ENCODE assay signal across 37 mouse cellular contexts in genomic region chr1:181003790-181004189, GRCm38 (mm10). TPM values are rescaled to one million over a fixed set of nuclear protein-coding genes. Genes with fewer than 3 reads are reported as not detected.
"Had no signal": no experiment of that assay in that cellular context is flagged by ENCODE, and none has a peak within 500 bp of the region (broad histone marks: within the 10 kb centered on the region; RNA-seq: fewer than 3 reads in every experiment).

No protein-coding gene starts in this region.

- H3K4me3 ChIP-seq: embryonic facial prominence, embryonic 12.5 days; embryonic facial prominence, embryonic 13.5 days; embryonic facial prominence, embryonic 15.5 days; erythroblast, embryonic 14.5 days; forebrain, embryonic 10.5 days; forebrain, embryonic 12.5 days; forebrain, embryonic 13.5 days; gastrocnemius, adult 2 months; heart, adult 2 months; heart, embryonic 10.5 days had no signal

- H3K36me3 ChIP-seq: embryonic facial prominence, embryonic 12.5 days; embryonic facial prominence, embryonic 13.5 days; embryonic facial prominence, embryonic 15.5 days; forebrain, embryonic 10.5 days; forebrain, embryonic 12.5 days; heart, embryonic 10.5 days had no signal

- H3K4me2 ChIP-seq: embryonic facial prominence, embryonic 12.5 days; embryonic facial prominence, embryonic 13.5 days; embryonic facial prominence, embryonic 15.5 days; forebrain, embryonic 12.5 days; forebrain, embryonic 13.5 days had no signal

- ATAC-seq: forebrain, embryonic 13.5 days; forebrain, embryonic 14.5 days; forebrain, embryonic 16.5 days; forebrain, postnatal 0 days had no signal

- DNase-seq: cerebellum, adult 18-20 months; cerebellum, adult 2 months; cerebellum, adult 8-10 months; cerebellum, adult 9-10 months; cerebellum, adult 9-11 months; cerebellum, postnatal 10 days; cerebellum, postnatal 14 days; cerebellum, postnatal 25 days; cerebellum, postnatal 36 days; embryo, embryonic 11 days; forebrain, postnatal 0 days; gastrocnemius, adult 2 months; gastrocnemius, postnatal 10 days; gastrocnemius, postnatal 14 days; gastrocnemius, postnatal 25 days; gastrocnemius, postnatal 36 days; heart, adult 18-20 months had no signal

- H3K9me3 ChIP-seq: embryonic facial prominence, embryonic 12.5 days; embryonic facial prominence, embryonic 13.5 days; embryonic facial prominence, embryonic 15.5 days; forebrain, embryonic 10.5 days; forebrain, embryonic 12.5 days; forebrain, embryonic 13.5 days; heart, embryonic 10.5 days had no signal

- H3K9ac ChIP-seq: embryonic facial prominence, embryonic 12.5 days; embryonic facial prominence, embryonic 13.5 days; embryonic facial prominence, embryonic 15.5 days; forebrain, embryonic 12.5 days; forebrain, embryonic 13.5 days; forebrain, postnatal 0 days had no signal

- H3K4me1 ChIP-seq: forebrain, embryonic 12.5 days; forebrain, embryonic 13.5 days had no signal

- H3K27me3 ChIP-seq: embryonic facial prominence, embryonic 12.5 days; embryonic facial prominence, embryonic 13.5 days; embryonic facial prominence, embryonic 15.5 days; forebrain, embryonic 13.5 days had no signal

- H3K27ac ChIP-seq: embryonic facial prominence, embryonic 12.5 days; embryonic facial prominence, embryonic 13.5 days; embryonic facial prominence, embryonic 15.5 days; forebrain, embryonic 10.5 days; forebrain, embryonic 12.5 days; forebrain, embryonic 13.5 days; gastrocnemius, adult 2 months; heart, adult 2 months; heart, embryonic 10.5 days had no signal

RNA-seq across cellular contexts. Expression of gene Ephx1, which starts 16.9 kb away (rescaled TPM):
- polyA plus RNA-seq: erythroblast, embryonic 14.5 days had no signal

RNA-seq across cellular contexts. Expression of gene 9130409I23Rik, which starts 47.2 kb away (rescaled TPM):
- total RNA-seq: common myeloid progenitor, adult 5-6 weeks; forebrain, postnatal 0 days; gastrocnemius, adult 18-20 months; gastrocnemius, adult 2 months; gastrocnemius, adult 8-10 months; gastrocnemius, postnatal 10 days; gastrocnemius, postnatal 14 days; gastrocnemius, postnatal 25 days; gastrocnemius, postnatal 36 days; gastrocnemius, postnatal 4 days; granulocyte monocyte progenitor cell, adult 5-6 weeks; heart, adult 18-20 months; heart, adult 2 months had no signal
- polyA plus RNA-seq: cortical plate, adult 2 months; embryonic facial prominence, embryonic 11.5 days; embryonic facial prominence, embryonic 12.5 days; embryonic facial prominence, embryonic 13.5 days; embryonic facial prominence, embryonic 15.5 days; erythroblast, embryonic 14.5 days; forebrain, embryonic 10.5 days; forebrain, embryonic 12.5 days; forebrain, embryonic 13.5 days; forebrain, embryonic 14.5 days; forebrain, embryonic 16.5 days; forebrain, postnatal 0 days; frontal cortex, adult 2 months; gonadal fat pad, adult 2 months; heart, adult 2 months; heart, embryonic 10.5 days had no signal
